Mouse (Mus musculus) R1 (cell line): ENCODE data around the gene Mthfd1l.
A peak's percentile ranks its signal among the peaks of the same experiment; 100 is the strongest.

Experiments
- DNase-seq: peaks from one replicate; pipeline ENCODE4 v3.0.0-alpha.2; 2018; ENCODE audit warnings: low read depth, low spot score

Mthfd1l gene

DNA sequence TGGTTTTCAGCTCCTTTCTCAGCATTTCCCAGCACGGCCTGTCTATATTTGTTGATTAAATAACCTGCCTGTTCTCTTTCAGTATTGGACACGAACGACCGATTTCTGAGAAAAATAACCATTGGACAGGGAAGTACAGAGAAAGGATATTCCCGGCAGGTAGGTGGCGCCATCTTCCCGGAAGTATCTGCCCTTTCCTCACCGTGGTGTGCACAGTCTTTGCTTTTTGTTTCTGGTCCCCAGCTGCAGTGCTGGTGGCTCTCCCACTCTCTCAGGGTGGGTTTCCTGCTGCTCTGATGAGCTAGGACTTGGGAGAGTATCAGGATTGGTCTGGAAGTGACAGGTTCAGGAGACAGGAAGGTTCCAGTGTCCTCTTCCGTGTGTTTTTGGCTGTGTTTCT is 68.8 kb downstream of the Mthfd1l start:
- DNase-seq, result peak; percentile 76

DNA sequence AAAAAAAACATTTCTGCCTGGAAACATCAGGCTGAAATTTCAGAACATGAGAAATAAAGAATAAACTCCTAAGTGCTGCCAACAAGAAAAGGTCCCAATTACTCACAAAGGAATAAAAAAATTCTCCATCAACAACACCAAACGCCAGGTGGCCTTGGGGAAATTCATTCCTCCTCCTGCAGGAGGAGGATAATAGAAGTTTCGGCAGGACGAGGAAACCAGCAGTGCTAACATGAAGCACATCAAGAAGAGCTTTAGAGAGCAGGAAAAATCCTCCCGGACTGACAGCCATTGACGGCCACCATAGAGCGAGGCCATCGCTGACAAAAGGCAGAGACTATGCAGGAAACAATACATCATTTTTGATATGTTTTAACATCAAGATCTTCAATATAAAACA is 71.5 kb downstream of the Mthfd1l start:
- peak; percentile 64 for DNase-seq

- no peak for DNase-seq
Observed at GRCm38 (mm10) chr10:4046496-4046895, 73.6 kb downstream of the Mthfd1l start.

GRCm38 (mm10) chr10:4047666-4048065 is 74.7 kb downstream of the Mthfd1l start:
- no peak for DNase-seq

DNA sequence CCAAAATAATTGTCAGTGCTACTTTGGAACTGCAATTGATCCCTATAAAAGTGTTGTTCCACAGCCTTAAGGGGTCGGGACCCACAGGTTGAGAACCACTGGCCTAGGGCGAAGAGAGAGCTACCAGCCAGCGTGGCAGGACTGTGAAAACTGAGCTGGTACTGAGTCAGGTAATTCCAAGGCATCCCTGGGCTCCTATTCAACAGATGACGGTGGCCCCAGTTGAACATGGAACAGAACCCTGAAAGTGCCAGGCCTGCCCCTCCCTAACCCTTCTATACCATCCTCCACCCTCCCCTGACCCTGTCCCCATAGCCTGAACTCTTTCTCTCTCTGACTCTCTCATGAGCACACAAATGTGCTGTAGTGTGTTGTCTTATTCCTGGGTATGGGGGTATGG is 77.3 kb downstream of the Mthfd1l start:
- DNase-seq, result no peak

GRCm38 (mm10) chr10:4052711-4053110 is 79.8 kb downstream of the Mthfd1l start:
- no peak for DNase-seq

- DNase-seq, result peak; percentile 40
Observed at GRCm38 (mm10) chr10:4053278-4054061, 80.6 kb downstream of the Mthfd1l start.

GRCm38 (mm10) chr10:4054589-4054988 is 81.7 kb downstream of the Mthfd1l start:
- DNase-seq, result no peak

DNA sequence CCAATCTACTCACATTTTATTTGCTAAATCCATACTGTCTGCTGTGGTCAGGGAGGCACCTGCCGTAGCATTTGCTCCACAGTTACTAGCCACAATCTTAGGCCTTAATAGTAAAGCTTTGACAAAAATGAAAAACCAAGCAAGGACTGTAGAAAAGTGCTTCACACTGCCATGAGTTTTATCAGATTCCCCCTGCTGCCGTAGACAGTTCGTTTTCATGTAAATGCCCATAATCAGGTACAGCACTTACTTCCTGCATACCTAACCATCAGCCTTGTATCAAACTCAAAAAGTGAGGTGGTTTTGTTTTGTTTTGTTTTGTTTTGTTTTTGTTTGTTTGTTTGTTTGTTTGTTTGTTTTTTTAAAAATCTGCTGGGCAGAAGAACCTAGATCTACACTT is 84.5 kb downstream of the Mthfd1l start:
- DNase-seq, result no peak

- DNase-seq, result no peak
Observed at GRCm38 (mm10) chr10:4057832-4058231, 84.9 kb downstream of the Mthfd1l start.

GRCm38 (mm10) chr10:4061071-4061987 is 88.4 kb downstream of the Mthfd1l start:
- DNase-seq, result peak; percentile 86

- DNase-seq, result no peak
Observed at GRCm38 (mm10) chr10:4063537-4063936, 90.6 kb downstream of the Mthfd1l start.

GRCm38 (mm10) chr10:4065295-4066084 is 92.6 kb downstream of the Mthfd1l start:
- DNase-seq, result no peak

- DNase-seq, result no peak
Observed at GRCm38 (mm10) chr10:4069258-4069826, 96.4 kb downstream of the Mthfd1l start.

DNA sequence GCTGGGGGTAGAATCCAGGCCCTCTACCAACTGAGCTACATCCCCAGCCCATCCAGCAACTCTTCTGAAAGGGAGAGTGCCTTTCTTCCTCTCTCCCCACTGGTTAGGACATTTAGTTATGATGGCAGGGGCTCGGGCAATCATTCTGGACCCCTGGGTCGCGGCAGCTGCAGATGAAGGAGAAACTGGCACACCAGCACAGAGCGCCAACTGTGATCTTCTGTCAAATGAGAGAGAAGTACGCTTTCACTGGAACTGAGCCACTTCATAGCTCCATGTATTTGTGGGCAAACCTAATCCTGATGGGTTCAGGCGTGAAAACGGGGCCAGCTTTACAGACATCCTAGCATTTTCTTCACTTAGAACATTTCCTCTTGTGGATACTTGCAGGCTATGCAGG is 97.1 kb downstream of the Mthfd1l start:
- no peak for DNase-seq

DNA sequence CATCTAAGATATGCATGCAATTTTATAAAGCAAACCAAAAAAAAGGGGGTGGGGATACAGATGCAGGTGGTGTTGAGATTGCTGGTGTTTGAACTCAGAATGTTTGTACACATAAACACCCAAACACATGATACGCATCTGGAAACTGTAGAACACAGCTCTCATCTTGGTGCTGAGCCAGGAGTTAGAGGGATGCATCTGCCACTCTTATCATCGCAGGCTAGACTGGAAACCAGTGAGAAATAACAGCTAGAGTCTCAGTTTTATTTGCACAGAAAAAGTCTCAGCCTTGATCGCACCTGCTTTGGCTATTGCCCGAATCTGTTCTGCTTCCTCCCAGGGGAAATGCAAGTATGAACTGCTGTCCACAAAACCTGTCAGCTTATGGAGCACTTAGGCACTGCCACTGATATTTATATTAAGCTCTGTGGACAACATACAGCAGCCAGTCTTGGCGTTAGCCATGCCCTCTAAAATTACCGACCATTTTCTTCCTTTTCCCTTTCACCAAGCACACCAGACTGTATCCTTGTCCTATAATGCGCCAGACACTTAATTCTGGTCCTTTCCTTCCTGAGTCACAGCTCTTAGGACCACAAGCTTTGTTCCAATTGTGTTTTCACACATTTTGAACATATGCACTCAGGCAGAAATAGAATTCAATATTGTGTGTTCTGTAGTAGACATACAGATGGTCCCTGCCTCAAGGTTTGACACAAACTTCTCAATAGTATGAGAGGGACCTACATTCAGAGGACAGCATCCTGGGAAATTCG is 98.3 kb downstream of the Mthfd1l start:
- no peak for DNase-seq

- no peak for DNase-seq
Observed at GRCm38 (mm10) chr10:4071845-4072345, 99.0 kb downstream of the Mthfd1l start.

DNA sequence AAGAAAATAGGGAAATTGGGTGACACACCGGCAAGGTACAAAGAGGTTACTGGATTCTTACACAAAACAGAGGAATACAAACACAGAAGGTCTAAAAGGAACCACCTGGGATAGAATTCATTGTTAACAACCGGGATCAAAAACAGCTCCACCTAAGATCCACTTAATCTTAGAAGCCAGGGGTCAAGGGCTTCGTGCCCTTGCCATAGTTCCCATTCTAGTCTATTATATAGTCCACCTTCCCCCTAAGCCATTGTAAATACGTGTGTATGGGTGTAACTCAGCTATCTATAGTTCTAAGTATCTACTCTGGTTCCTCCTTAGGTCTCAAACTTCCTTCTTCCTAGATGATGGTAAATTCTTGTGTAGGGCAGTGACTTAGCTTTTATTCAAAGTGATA is 99.6 kb downstream of the Mthfd1l start:
- DNase-seq, result peak; percentile 61

DNA sequence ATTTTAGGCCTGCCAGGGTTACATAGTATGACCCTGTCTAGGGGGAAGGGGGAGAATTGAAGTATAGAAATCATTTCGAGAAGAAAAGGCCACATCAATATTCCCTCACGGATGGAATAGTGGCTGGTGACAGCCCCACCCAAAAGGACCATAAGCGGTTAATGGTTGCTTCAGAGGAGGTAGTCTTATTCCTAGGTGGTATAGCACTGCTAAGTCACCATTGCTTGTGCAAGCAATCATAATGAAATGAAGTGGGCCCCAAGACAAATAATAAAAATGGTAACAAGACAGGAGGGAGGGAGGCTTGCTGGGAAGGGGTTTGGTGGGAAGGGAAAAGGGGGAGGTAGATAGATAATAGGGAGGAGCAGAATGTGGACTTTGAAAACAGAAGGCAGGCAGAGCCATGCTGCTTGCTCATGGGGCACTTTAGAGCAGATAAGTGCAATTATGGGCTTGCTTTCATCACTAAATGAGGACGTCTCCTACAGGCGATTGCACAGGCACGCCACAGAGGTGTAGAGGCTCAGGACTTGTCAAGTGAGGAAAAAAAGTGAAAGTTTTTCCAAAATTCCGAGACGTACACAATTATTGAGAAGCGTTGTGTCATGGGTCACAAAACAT is 105.4 kb downstream of the Mthfd1l start:
- no peak for DNase-seq

DNA sequence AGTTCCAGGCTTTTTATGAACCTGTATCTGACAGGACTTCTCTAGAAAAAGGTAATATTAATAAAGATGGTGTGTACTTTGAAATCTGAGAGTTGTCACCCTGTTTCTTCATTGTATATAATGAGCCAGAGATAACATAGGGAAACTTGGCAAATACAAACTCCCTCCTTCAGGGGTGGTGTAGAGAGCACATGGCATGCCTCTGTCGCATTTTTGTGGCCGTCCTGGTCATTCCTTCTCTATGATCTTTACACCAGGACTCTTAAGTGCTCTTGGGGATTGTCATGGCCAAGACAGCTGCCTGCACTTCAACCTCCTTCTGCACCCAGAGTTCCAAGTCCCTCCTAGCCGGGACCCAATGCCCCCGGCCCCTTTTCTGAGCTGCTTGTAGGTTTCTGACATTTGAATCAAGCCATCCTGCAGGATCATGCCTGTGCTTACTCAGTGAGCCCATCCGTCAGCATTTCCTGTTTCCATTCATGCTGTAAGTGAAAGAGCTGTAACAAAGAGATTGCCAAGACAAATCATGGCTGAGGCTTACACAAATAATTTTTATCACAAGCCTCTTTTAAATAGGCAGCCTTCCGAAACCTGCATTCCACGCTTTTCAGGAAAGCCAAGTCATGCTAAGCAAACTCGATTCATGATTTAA is 106.2 kb downstream of the Mthfd1l start:
- DNase-seq, result no peak
